Mouse (Mus musculus) pancreas, adult 10 weeks (tissue): ENCODE measurements around the gene Ptcra. TPM values are rescaled to one million over a fixed set of nuclear protein-coding genes. Genes with fewer than 3 reads are reported as not detected.

Experiments used
- polyA plus RNA-seq: library from polyadenylated mRNA; stranded (reverse); fragments of 350-450 nt; fragmentation: Illumina TruSeq; extraction: RNeasy Lipid Tissue Mini Kit (QIAGEN cat#74804); gene quantifications from one replicate; pipeline ENCODE4 v1.2.3, GENCODE M21; 2015; ENCODE audit warnings: low read depth, low replicate concordance; ENCODE audit not compliant: insufficient read depth

Gene Ptcra
- polyA plus RNA-seq: not detected

DNA sequence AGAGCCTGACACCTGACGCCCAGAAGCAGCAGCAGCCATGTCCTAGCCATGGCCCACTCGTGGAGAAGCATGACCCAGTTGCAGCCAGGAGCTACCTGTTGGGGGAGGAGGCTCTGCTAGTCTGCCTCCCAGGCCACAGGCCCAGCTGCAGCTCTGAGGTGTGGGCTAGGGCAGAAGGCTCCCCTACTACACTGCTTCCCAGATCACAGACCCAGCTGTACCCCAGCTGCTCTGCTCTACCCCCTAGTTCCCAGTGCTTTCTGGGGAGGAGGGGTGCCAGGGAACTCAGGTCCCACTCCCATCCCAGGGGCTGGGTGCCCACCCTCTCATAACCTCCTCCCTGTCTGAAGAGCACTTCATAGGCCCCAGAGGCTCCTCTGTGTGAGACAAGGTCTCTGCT is at the start of gene Ptcra:
Gene Ptcra (minus strand): TSS at position 169 of the 400 bp plus-strand sequence.

DNA sequence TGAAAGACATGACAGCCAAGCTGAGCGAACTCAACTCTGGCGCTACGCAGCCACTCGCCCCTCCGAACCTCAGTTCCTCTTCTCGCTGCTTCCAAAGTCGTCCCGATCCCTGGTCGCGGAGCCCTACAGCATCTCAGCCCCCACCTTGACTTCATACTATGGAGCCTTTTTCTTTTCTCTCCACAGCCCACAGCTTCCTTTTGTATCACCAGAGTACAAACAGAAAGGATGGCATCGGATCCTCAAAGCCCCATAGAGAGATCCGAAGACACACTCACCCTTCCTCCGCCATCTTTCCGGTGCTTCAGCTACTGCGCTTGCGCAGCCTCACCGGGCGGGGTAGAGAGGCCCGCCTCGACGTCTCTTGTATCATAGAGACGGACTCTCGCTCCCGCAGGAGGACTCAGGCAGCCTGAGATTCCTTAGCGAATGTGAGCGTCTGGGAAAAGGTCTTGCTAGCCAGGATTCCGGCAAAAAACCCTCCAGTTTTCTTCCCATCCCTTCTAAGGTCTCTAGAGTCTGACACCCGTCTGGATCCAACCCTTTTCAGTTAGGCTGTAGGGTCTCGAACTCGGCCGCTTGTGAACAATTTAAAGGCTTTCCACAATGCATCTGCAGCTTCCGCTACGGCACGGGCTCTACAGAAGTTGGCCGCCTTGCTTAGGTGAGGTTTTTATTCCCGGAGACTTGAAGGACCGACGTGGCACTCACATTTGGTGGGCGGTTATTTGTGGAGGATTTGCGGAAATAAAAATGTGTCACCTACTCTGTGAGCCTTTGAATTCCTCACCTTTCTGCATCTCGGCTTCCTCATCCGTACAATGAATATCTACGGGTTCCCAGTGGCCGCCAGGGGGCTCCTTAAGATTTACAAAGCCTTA is 19.1 kb upstream of the Ptcra start, which contains the start of gene Rpl7l1:
Gene Rpl7l1 (minus strand): TSS at position 332 of the 881 bp plus-strand sequence.

DNA sequence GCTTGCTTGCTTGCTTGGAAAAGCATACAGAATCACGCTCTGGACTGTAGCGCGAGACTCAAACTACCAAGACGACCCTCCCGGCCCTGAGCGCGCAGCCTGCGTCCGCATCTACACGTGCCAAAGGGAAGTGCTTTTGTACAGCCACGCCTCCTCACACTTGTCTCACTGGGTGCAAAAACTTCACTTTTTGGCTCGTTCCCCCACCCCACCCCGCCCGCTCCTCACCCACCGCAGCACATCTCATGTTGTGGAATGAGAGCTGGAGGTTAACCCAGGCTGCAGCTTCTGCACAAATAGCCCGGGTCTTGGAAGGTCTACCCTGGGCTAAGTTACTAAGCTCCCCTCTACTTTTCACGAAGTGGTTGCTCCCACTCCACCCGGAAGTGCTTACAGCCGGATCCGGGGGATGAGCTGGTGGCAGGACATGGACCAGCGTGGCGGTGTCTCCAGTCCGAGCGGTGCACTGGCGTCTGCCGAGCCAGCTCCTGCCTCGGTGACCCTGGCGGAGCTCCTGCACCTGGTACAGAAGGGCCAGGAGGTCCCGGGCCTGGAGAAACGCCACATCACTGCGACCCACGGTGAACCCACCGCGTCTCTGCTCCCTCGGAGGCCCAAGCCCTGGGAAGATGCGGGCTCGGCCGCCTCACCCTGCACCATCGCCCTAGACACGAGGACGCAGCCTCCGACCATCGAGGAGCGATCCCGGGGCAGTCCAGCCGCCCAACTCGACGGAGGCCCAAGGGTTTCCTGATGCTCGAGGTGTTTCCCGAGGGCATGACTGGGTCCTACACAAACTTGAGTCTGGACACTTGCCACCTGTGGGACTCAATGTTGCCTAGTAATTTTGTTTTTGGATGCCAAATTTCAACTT is 9.1 kb upstream of the Ptcra start, which contains the start of gene 2310039H08Rik:
Gene 2310039H08Rik (plus strand): TSS at position 232 of the 874 bp plus-strand sequence.

GRCm38 (mm10) chr17:46751794-46752556 is 11.5 kb downstream of the Ptcra start, which contains the start of gene Cnpy3:
TSS of gene Cnpy3 (minus strand) at chr17:46752214.

DNA sequence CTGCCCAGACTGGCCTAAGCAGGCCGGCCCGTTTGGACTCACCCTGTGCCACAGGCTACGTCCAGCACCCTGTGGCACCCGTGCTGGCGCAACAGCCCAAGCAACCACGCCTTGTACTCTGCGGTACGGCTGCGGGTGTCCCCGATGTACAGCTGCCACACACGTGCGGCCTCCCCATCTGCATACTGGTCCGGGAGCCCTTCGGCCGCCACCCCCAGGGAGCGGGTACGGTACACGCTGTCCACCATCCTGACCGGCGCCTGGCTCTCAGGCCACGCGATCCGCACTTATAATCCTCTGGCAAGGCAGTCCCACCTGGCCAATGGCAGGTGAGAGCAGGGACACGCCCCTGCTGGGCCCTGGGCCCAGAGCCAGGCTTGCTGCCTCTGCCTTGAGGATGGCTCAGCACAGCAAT is 34.6 kb downstream of the Ptcra start, which contains the start of gene Gnmt:
Gene Gnmt (minus strand): TSS at position 265 of the 415 bp plus-strand sequence.

GRCm38 (mm10) chr17:46710959-46711597 is 52.4 kb downstream of the Ptcra start, which contains the start of gene Pex6:
TSS of gene Pex6 (plus strand) at chr17:46711463.

Other genes starting within 250 kb of the Ptcra start
- 5.5 TPM for gene Cul9, start 217.3 kb downstream of the Ptcra start, polyA plus RNA-seq
- gene Srf, start 207.5 kb downstream of the Ptcra start, polyA plus RNA-seq: 9.9 TPM
- 5.2 TPM for gene Ptk7, start 134.2 kb downstream of the Ptcra start, polyA plus RNA-seq
- 6.9 TPM for gene Klc4, start 117.7 kb downstream of the Ptcra start, polyA plus RNA-seq
- 28.6 TPM for gene Mrpl2, start 117.5 kb downstream of the Ptcra start, polyA plus RNA-seq
- gene Cul7, start 113.4 kb downstream of the Ptcra start, polyA plus RNA-seq: 12.1 TPM
- 5.5 TPM for gene Rrp36, start 89.4 kb downstream of the Ptcra start, polyA plus RNA-seq
- 20.0 TPM for gene Mea1, start 84.9 kb downstream of the Ptcra start, polyA plus RNA-seq
- 14.0 TPM for gene Klhdc3, start 82.8 kb downstream of the Ptcra start, polyA plus RNA-seq
- 12.1 TPM for gene Ppp2r5d, start 58.6 kb downstream of the Ptcra start, polyA plus RNA-seq
- gene Pex6, start 52.2 kb downstream of the Ptcra start, polyA plus RNA-seq: 13.1 TPM
- 55.2 TPM for gene Gnmt, start 34.5 kb downstream of the Ptcra start, polyA plus RNA-seq
- 16.6 TPM for gene Cnpy3, start 11.5 kb downstream of the Ptcra start, polyA plus RNA-seq
- gene 2310039H08Rik, start 8.9 kb upstream of the Ptcra start, polyA plus RNA-seq: 17.3 TPM
- gene Rpl7l1, start 19.0 kb upstream of the Ptcra start, polyA plus RNA-seq: 13.0 TPM
- 4.3 TPM for gene Bicral, start 94.8 kb upstream of the Ptcra start, polyA plus RNA-seq
- 5.2 TPM for gene Tbcc, start 127.0 kb upstream of the Ptcra start, polyA plus RNA-seq
- not detected for gene Prph2, start 146.7 kb upstream of the Ptcra start, polyA plus RNA-seq
- 13.1 TPM for gene Ubr2, start 246.8 kb upstream of the Ptcra start, polyA plus RNA-seq